Comparison of ENCODE assay signal across 8 mouse cellular contexts in genomic region chr8:70856541-70857197, GRCm38 (mm10). TPM values are rescaled to one million over a fixed set of nuclear protein-coding genes. Genes with fewer than 3 reads are reported as not detected.
DNase-seq lines count a peak whose midpoint lies in the region; ATAC-seq and TF ChIP-seq lines count a peak whose summit lies in the region.

No protein-coding gene starts in this region.

- H3K4me2 ChIP-seq in midbrain, embryonic 16.5 days (ENCODE audit: low read length), result peak overlapping the region; percentile 89

- no peak for TF ChIP-seq POLR2A in thymus, adult 2 months (IDR thresholded peaks at IDR 0.05; ENCODE audit: control insufficient read depth, extremely low read depth, insufficient read depth, low read length, poor library complexity)
- TF ChIP-seq POLR2A in testis, adult 2 months (IDR thresholded peaks at IDR 0.05; ENCODE audit: control insufficient read depth, low read depth, low read length), result no peak

- H3K4me3 ChIP-seq in thymus, adult 2 months (ENCODE audit: control insufficient read depth, insufficient read depth, low read length), result 0 out of 2 replicates have a peak overlapping the region, but pooled peaks have one; percentile 12
- H3K4me3 ChIP-seq in midbrain, embryonic 16.5 days (ENCODE audit: low read depth, low read length), result peak overlapping the region; percentile 58
- H3K4me3 ChIP-seq in testis, adult 2 months (ENCODE audit: control insufficient read depth, low read depth, low read length), result peak overlapping the region; percentile 33

- intact Hi-C loops in gastrocnemius, postnatal 36 days (cut with DNase I), result no loop called here

- no peaks in the 10 kb centered on the region for H3K36me3 ChIP-seq in thymus, adult 2 months (ENCODE audit: control insufficient read depth, insufficient read depth, low read length)
- 0 out of 2 replicates have a peak, but pooled peaks cover 3% of the 10 kb centered on the region for H3K36me3 ChIP-seq in midbrain, embryonic 16.5 days (ENCODE audit: control insufficient read depth, insufficient read depth, low read length)
- H3K36me3 ChIP-seq in testis, adult 2 months (ENCODE audit: control insufficient read depth, insufficient read depth, low read length), result no peaks in the 10 kb centered on the region

- WGBS in thymus, adult 2 months, result 22% methylated on average over 33 of the region's 33 CpGs
- WGBS in midbrain, embryonic 16.5 days, result 6% methylated on average over 31 of the region's 33 CpGs

- DNase-seq in thymus, adult 2 months, result peak; percentile 39
- DNase-seq in thymus, postnatal 25 days, result no peak
- DNase-seq in gastrocnemius, postnatal 36 days, result peak; percentile 71 to 76
- peak; percentile 81 for DNase-seq in kidney, adult 18-20 months
- DNase-seq in liver, result peak; percentile 84

- TF ChIP-seq CTCF in thymus, adult 2 months (IDR thresholded peaks at IDR 0.05; ENCODE audit: borderline replicate concordance, control insufficient read depth, extremely low read depth, insufficient read depth, low read length, poor library complexity), result no peak
- TF ChIP-seq CTCF in testis, adult 2 months (IDR thresholded peaks at IDR 0.05; ENCODE audit: control insufficient read depth, insufficient read depth, insufficient replicate concordance, low read depth, low read length), result no peak

- no peak overlapping the region for H3K27ac ChIP-seq in thymus, adult 2 months (ENCODE audit: control insufficient read depth, insufficient read depth, low read length)
- no peak overlapping the region for H3K27ac ChIP-seq in midbrain, embryonic 16.5 days (ENCODE audit: low read length)
- no peak overlapping the region for H3K27ac ChIP-seq in testis, adult 2 months (ENCODE audit: control insufficient read depth, insufficient read depth, low read depth, low read length)

- peaks cover 7% of the 10 kb centered on the region for H3K4me1 ChIP-seq in thymus, adult 2 months (replicated peaks; ENCODE audit: control insufficient read depth, insufficient read depth, low read length)
- H3K4me1 ChIP-seq in midbrain, embryonic 16.5 days (ENCODE audit: control insufficient read depth, insufficient read depth, low read length), result peaks cover 18% of the 10 kb centered on the region
- peaks cover 11% of the 10 kb centered on the region for H3K4me1 ChIP-seq in testis, adult 2 months (ENCODE audit: control insufficient read depth, insufficient read depth, low read length)

- no peaks in the 10 kb centered on the region; the same call in 1 of the 2 replicates for H3K27me3 ChIP-seq in thymus, adult 2 months (ENCODE audit: control insufficient read depth, insufficient read depth, low read length)
- H3K27me3 ChIP-seq in midbrain, embryonic 16.5 days (ENCODE audit: control insufficient read depth, insufficient read depth, low read depth, low read length), result no peaks in the 10 kb centered on the region
- H3K27me3 ChIP-seq in testis, adult 2 months (ENCODE audit: control insufficient read depth, insufficient read depth, low read length), result no peaks in the 10 kb centered on the region

- no peaks in the 10 kb centered on the region for H3K9me3 ChIP-seq in midbrain, embryonic 16.5 days (replicated peaks; ENCODE audit: control insufficient read depth, low read length, poor library complexity, severe bottlenecking)

- peak overlapping the region; percentile 82 for H3K9ac ChIP-seq in midbrain, embryonic 16.5 days (ENCODE audit: low read depth, low read length)

- ATAC-seq in common myeloid progenitor, adult 5-6 weeks (replicated peaks; ENCODE audit: low read depth, poor library complexity, severe bottlenecking), result peak; percentile 51
- peak; percentile 74 for ATAC-seq in midbrain, embryonic 16.5 days

RNA-seq across cellular contexts. Expression of gene Kcnn1, which starts 6.4 kb away (rescaled TPM):
- polyA plus RNA-seq in thymus, adult 2 months (2012; rRNA removed), result 4.2 and 6.4 TPM in 2 replicates
- 0.18 and 1.3 TPM in 2 replicates for total RNA-seq in common myeloid progenitor, adult 5-6 weeks (2017)
- total RNA-seq in gastrocnemius, postnatal 36 days (2021), result 10 to 100 TPM; 12.8 to 18.3 TPM
- polyA plus RNA-seq in midbrain, embryonic 16.5 days (2015; fragmentation: Nextera tagmentation; extraction: Ambion mirVana), result 15.4 and 16.1 TPM in 2 replicates
- 0.72 and 1.5 TPM in 2 replicates for polyA plus RNA-seq in testis, adult 2 months (2012; rRNA removed)

RNA-seq across cellular contexts. Expression of gene Ccdc124, which starts 17.1 kb away (rescaled TPM):
- polyA plus RNA-seq in thymus, adult 2 months (2012; rRNA removed), result 51.8 and 53.4 TPM in 2 replicates
- total RNA-seq in common myeloid progenitor, adult 5-6 weeks (2017), result 28.6 and 40.6 TPM in 2 replicates
- total RNA-seq in gastrocnemius, postnatal 36 days (2021), result 10 to 100 TPM; 56.2 to 64.3 TPM
- polyA plus RNA-seq in midbrain, embryonic 16.5 days (2015; fragmentation: Nextera tagmentation; extraction: Ambion mirVana), result 167 and 182 TPM in 2 replicates
- 51.3 and 65.9 TPM in 2 replicates for polyA plus RNA-seq in testis, adult 2 months (2012; rRNA removed)

RNA-seq across cellular contexts. Expression of gene Arrdc2, which starts 17.1 kb away (rescaled TPM):
- polyA plus RNA-seq in thymus, adult 2 months (2012; rRNA removed), result 75.4 and 77.4 TPM in 2 replicates
- total RNA-seq in common myeloid progenitor, adult 5-6 weeks (2017), result 7.3 and 19.9 TPM in 2 replicates
- 10 to 100 TPM; 47.9 to 92.8 TPM for total RNA-seq in gastrocnemius, postnatal 36 days (2021)
- polyA plus RNA-seq in midbrain, embryonic 16.5 days (2015; fragmentation: Nextera tagmentation; extraction: Ambion mirVana), result 6.7 and 8.1 TPM in 2 replicates
- polyA plus RNA-seq in testis, adult 2 months (2012; rRNA removed), result 17.1 and 19.4 TPM in 2 replicates

RNA-seq across cellular contexts. Expression of gene Slc5a5, which starts 35.9 kb away (rescaled TPM):
- 0.80 and 1.4 TPM in 2 replicates for polyA plus RNA-seq in thymus, adult 2 months (2012; rRNA removed)
- 0.10 and 0.14 TPM in 2 replicates for total RNA-seq in common myeloid progenitor, adult 5-6 weeks (2017)
- total RNA-seq in gastrocnemius, postnatal 36 days (2021), result under 1 TPM in 1 of 2 experiments, not detected in 1; 0.10 TPM
- 1.7 and 1.9 TPM in 2 replicates for polyA plus RNA-seq in midbrain, embryonic 16.5 days (2015; fragmentation: Nextera tagmentation; extraction: Ambion mirVana)
- polyA plus RNA-seq in testis, adult 2 months (2012; rRNA removed), result 1.3 and 1.5 TPM in 2 replicates

RNA-seq across cellular contexts. Expression of gene Rpl18a, which starts 40.5 kb away (rescaled TPM):
- 7,420 and 8,337 TPM in 2 replicates for polyA plus RNA-seq in thymus, adult 2 months (2012; rRNA removed)
- 2,479 and 2,482 TPM in 2 replicates for total RNA-seq in common myeloid progenitor, adult 5-6 weeks (2017)
- total RNA-seq in gastrocnemius, postnatal 36 days (2021), result 100 to 1,000 TPM; 802 to 969 TPM
- polyA plus RNA-seq in midbrain, embryonic 16.5 days (2015; fragmentation: Nextera tagmentation; extraction: Ambion mirVana), result 1,781 and 1,796 TPM in 2 replicates
- 1,162 and 1,446 TPM in 2 replicates for polyA plus RNA-seq in testis, adult 2 months (2012; rRNA removed)
